Comparison of ENCODE assay signal across 9 mouse cellular contexts in genomic region chr5:148740366-148741266, GRCm38 (mm10).
A peak's percentile ranks its signal among the peaks of the same experiment; 100 is the strongest.
DNase-seq lines count a peak whose midpoint lies in the region; ATAC-seq lines count a peak whose summit lies in the region.
"Had no signal": no experiment of that assay in that cellular context is flagged by ENCODE, and none has a peak within 500 bp of the region (broad histone marks: within the 10 kb centered on the region; RNA-seq: fewer than 3 reads in every experiment).

No protein-coding gene starts in this region.

- 70% methylated on average over 15 of the region's 15 CpGs for WGBS in forebrain, embryonic 15.5 days

- no peaks in the 10 kb centered on the region for H3K27me3 ChIP-seq in forebrain, embryonic 15.5 days
- H3K27me3 ChIP-seq: midbrain, embryonic 12.5 days had no signal

- no peak overlapping the region for H3K9ac ChIP-seq in forebrain, embryonic 15.5 days (replicated peaks)
- H3K9ac ChIP-seq: midbrain, embryonic 12.5 days had no signal

- peak; percentile 65 for DNase-seq in adipocyte (ENCODE audit: low spot score)
- peak; percentile 74 for DNase-seq in heart, adult 8-10 months (ENCODE audit: low spot score)
- peak; percentile 59 for DNase-seq in kidney, postnatal 10 days
- DNase-seq in lung, postnatal 10 days: peak; percentile 89
- no peak for DNase-seq in right cerebral cortex, postnatal 25 days

- H3K36me3 ChIP-seq in forebrain, embryonic 15.5 days: no peaks in the 10 kb centered on the region
- H3K36me3 ChIP-seq: midbrain, embryonic 12.5 days had no signal

- H3K9me3 ChIP-seq in forebrain, embryonic 15.5 days: no peaks in the 10 kb centered on the region

- no peak overlapping the region for H3K4me2 ChIP-seq in forebrain, embryonic 15.5 days (replicated peaks)
- H3K4me2 ChIP-seq: midbrain, embryonic 12.5 days had no signal

- H3K27ac ChIP-seq in forebrain, embryonic 15.5 days (replicated peaks): no peak overlapping the region
- H3K27ac ChIP-seq: midbrain, embryonic 12.5 days had no signal

- H3K4me3 ChIP-seq in forebrain, embryonic 15.5 days: no peak overlapping the region
- H3K4me3 ChIP-seq: midbrain, embryonic 12.5 days had no signal

- H3K4me1 ChIP-seq in forebrain, embryonic 15.5 days: no peaks in the 10 kb centered on the region
- H3K4me1 ChIP-seq: midbrain, embryonic 12.5 days had no signal

- ATAC-seq in CD4-positive, CD25-positive, alpha-beta regulatory T cell, adult 4 months: peak; percentile 7
- ATAC-seq in erythroblast, adult 5-6 weeks (replicated peaks; ENCODE audit: low FRiP score, poor library complexity, severe bottlenecking): no peak
- ATAC-seq in forebrain, embryonic 15.5 days (replicated peaks): no peak
